Mouse (Mus musculus): ENCODE measurements at regions not wholly inside any gene's neighbourhood (a gene's known extent, or its start where the extent isn't known, plus 50 kb on each side); places are given as distances from the start of the nearest gene placed in this dataset.
A peak's percentile ranks its signal among the peaks of the same experiment; 100 is the strongest.

- Histone ChIP-seq H3K4me3 (replicated peaks; ENCODE audit: low read length) (no peak overlapping the region), H3K27ac (replicated peaks; ENCODE audit: low read depth, low read length) (no peak overlapping the region), H3K4me2 (replicated peaks; ENCODE audit: low read depth, low read length, severe bottlenecking) (no peak overlapping the region), H3K9me3 (ENCODE audit: control insufficient read depth, low read length) (no peaks in the 10 kb centered on the region), H3K9ac (ENCODE audit: low read depth, low read length, severe bottlenecking) (no peak overlapping the region), H3K4me1 (ENCODE audit: control insufficient read depth, insufficient read depth, low read length) (no peaks in the 10 kb centered on the region), H3K27me3 (ENCODE audit: control insufficient read depth, insufficient read depth, low read length) (no peaks in the 10 kb centered on the region), H3K36me3 (ENCODE audit: control insufficient read depth, insufficient read depth, low read length) (no peaks in the 10 kb centered on the region)
- no peak for DNase-seq (ENCODE audit: low spot score)
- 11% methylated on average over 8 of the region's 8 CpGs for WGBS
- TF ChIP-seq POLR2A (IDR thresholded peaks at IDR 0.05; ENCODE audit: borderline replicate concordance, extremely low read depth, insufficient read depth, insufficient read length), result no peak
- no peak for ATAC-seq (ENCODE audit: low FRiP score, low read depth)
Observed at GRCm38 (mm10) chr1:77929552-77929951, 267.4 kb downstream of the Pax3 start.

- Histone ChIP-seq H3K4me3 (replicated peaks; ENCODE audit: low read length) (no peak overlapping the region), H3K4me2 (replicated peaks; ENCODE audit: low read depth, low read length, severe bottlenecking) (no peak overlapping the region), H3K27ac (replicated peaks; ENCODE audit: low read depth, low read length) (no peak overlapping the region), H3K9me3 (ENCODE audit: control insufficient read depth, low read length) (no peaks in the 10 kb centered on the region), H3K9ac (ENCODE audit: low read depth, low read length, severe bottlenecking) (no peak overlapping the region), H3K4me1 (ENCODE audit: control insufficient read depth, insufficient read depth, low read length) (no peaks in the 10 kb centered on the region), H3K36me3 (ENCODE audit: control insufficient read depth, insufficient read depth, low read length) (no peaks in the 10 kb centered on the region), H3K27me3 (ENCODE audit: control insufficient read depth, insufficient read depth, low read length) (no peaks in the 10 kb centered on the region)
- ATAC-seq (ENCODE audit: low FRiP score, low read depth) (no peak), DNase-seq (ENCODE audit: low spot score) (no peak)
- no peak for TF ChIP-seq POLR2A (IDR thresholded peaks at IDR 0.05; ENCODE audit: borderline replicate concordance, extremely low read depth, insufficient read depth, insufficient read length)
- WGBS, result 79% methylated on average over 3 of the region's 3 CpGs
Observed at GRCm38 (mm10) chr1:77926146-77926545, 270.8 kb downstream of the Pax3 start.

GRCm38 (mm10) chr1:77896226-77896625, 300.7 kb downstream of the Pax3 start:
- 47% methylated on average over 5 of the region's 5 CpGs for WGBS
- Histone ChIP-seq H3K36me3 (ENCODE audit: control insufficient read depth, insufficient read depth, low read length) (no peaks in the 10 kb centered on the region), H3K9ac (ENCODE audit: low read depth, low read length, severe bottlenecking) (no peak overlapping the region), H3K4me2 (replicated peaks; ENCODE audit: low read depth, low read length, severe bottlenecking) (no peak overlapping the region), H3K4me1 (ENCODE audit: control insufficient read depth, insufficient read depth, low read length) (no peaks in the 10 kb centered on the region), H3K9me3 (ENCODE audit: control insufficient read depth, low read length) (no peaks in the 10 kb centered on the region), H3K27me3 (ENCODE audit: control insufficient read depth, insufficient read depth, low read length) (no peaks in the 10 kb centered on the region), H3K27ac (replicated peaks; ENCODE audit: low read depth, low read length) (no peak overlapping the region), H3K4me3 (replicated peaks; ENCODE audit: low read length) (no peak overlapping the region)
- peak; percentile 65 for DNase-seq (ENCODE audit: low spot score)
- no peak for TF ChIP-seq POLR2A (IDR thresholded peaks at IDR 0.05; ENCODE audit: borderline replicate concordance, extremely low read depth, insufficient read depth, insufficient read length)
- ATAC-seq (ENCODE audit: low FRiP score, low read depth), result no peak

- no peak overlapping the region for H3K27ac ChIP-seq (replicated peaks; ENCODE audit: low read depth, low read length)
- ATAC-seq (ENCODE audit: low FRiP score, low read depth) (no peak), DNase-seq (ENCODE audit: low spot score) (no peak)
- no peak overlapping the region for H3K9ac ChIP-seq (ENCODE audit: low read depth, low read length, severe bottlenecking)
- TF ChIP-seq POLR2A (IDR thresholded peaks at IDR 0.05; ENCODE audit: borderline replicate concordance, extremely low read depth, insufficient read depth, insufficient read length), result no peak
- H3K27me3 ChIP-seq (ENCODE audit: control insufficient read depth, insufficient read depth, low read length), result no peaks in the 10 kb centered on the region
- no peaks in the 10 kb centered on the region for H3K9me3 ChIP-seq (ENCODE audit: control insufficient read depth, low read length)
- no peak overlapping the region for H3K4me2 ChIP-seq (replicated peaks; ENCODE audit: low read depth, low read length, severe bottlenecking)
- no peaks in the 10 kb centered on the region for H3K36me3 ChIP-seq (ENCODE audit: control insufficient read depth, insufficient read depth, low read length)
- no peak overlapping the region for H3K4me3 ChIP-seq (replicated peaks; ENCODE audit: low read length)
- no peaks in the 10 kb centered on the region for H3K4me1 ChIP-seq (ENCODE audit: control insufficient read depth, insufficient read depth, low read length)
Observed at GRCm38 (mm10) chr1:77879026-77879425, 317.9 kb downstream of the Pax3 start.

GRCm38 (mm10) chr1:77870125-77870524, 326.8 kb downstream of the Pax3 start:
- Histone ChIP-seq H3K4me1 (ENCODE audit: control insufficient read depth, insufficient read depth, low read length) (no peaks in the 10 kb centered on the region), H3K9me3 (ENCODE audit: control insufficient read depth, low read length) (no peaks in the 10 kb centered on the region), H3K36me3 (ENCODE audit: control insufficient read depth, insufficient read depth, low read length) (no peaks in the 10 kb centered on the region), H3K4me3 (replicated peaks; ENCODE audit: low read length) (no peak overlapping the region), H3K4me2 (replicated peaks; ENCODE audit: low read depth, low read length, severe bottlenecking) (no peak overlapping the region), H3K27me3 (ENCODE audit: control insufficient read depth, insufficient read depth, low read length) (no peaks in the 10 kb centered on the region), H3K27ac (replicated peaks; ENCODE audit: low read depth, low read length) (no peak overlapping the region), H3K9ac (ENCODE audit: low read depth, low read length, severe bottlenecking) (no peak overlapping the region)
- 46% methylated on average over 2 of the region's 2 CpGs for WGBS
- ATAC-seq (ENCODE audit: low FRiP score, low read depth), result no peak
- TF ChIP-seq POLR2A (IDR thresholded peaks at IDR 0.05; ENCODE audit: borderline replicate concordance, extremely low read depth, insufficient read depth, insufficient read length), result no peak
- no peak for DNase-seq (ENCODE audit: low spot score)

GRCm38 (mm10) chr1:77869174-77869573, 327.8 kb downstream of the Pax3 start:
- H3K4me1 ChIP-seq (ENCODE audit: control insufficient read depth, insufficient read depth, low read length), result no peaks in the 10 kb centered on the region
- no peak overlapping the region for H3K4me3 ChIP-seq (replicated peaks; ENCODE audit: low read length)
- DNase-seq (ENCODE audit: low spot score) (no peak), ATAC-seq (ENCODE audit: low FRiP score, low read depth) (no peak)
- no peak overlapping the region for H3K9ac ChIP-seq (ENCODE audit: low read depth, low read length, severe bottlenecking)
- no peaks in the 10 kb centered on the region for H3K36me3 ChIP-seq (ENCODE audit: control insufficient read depth, insufficient read depth, low read length)
- no peak overlapping the region for H3K27ac ChIP-seq (replicated peaks; ENCODE audit: low read depth, low read length)
- H3K9me3 ChIP-seq (ENCODE audit: control insufficient read depth, low read length), result no peaks in the 10 kb centered on the region
- TF ChIP-seq POLR2A (IDR thresholded peaks at IDR 0.05; ENCODE audit: borderline replicate concordance, extremely low read depth, insufficient read depth, insufficient read length), result no peak
- H3K27me3 ChIP-seq (ENCODE audit: control insufficient read depth, insufficient read depth, low read length), result no peaks in the 10 kb centered on the region
- no peak overlapping the region for H3K4me2 ChIP-seq (replicated peaks; ENCODE audit: low read depth, low read length, severe bottlenecking)
- WGBS, result 47% methylated on average over 1 of the region's 1 CpGs

Data from limb, embryonic 14.5 days (tissue).